Mouse (Mus musculus): Measurements from ENCODE around the gene Arntl. TPM values are rescaled to one million over a fixed set of nuclear protein-coding genes. Genes with fewer than 3 reads are reported as not detected.

The Arntl gene
- total RNA-seq, 1 experiment from 2014 or later: 14.4 TPM

GRCm38 (mm10) chr7:113197161-113197775, 10.0 kb upstream of the Arntl start:
- ATAC-seq (replicated peaks in 1 of 2; ENCODE audit: insufficient read depth in 1 of 2, low FRiP score in 2 of 2, low TSS enrichment in 1 of 2, low read depth in 1 of 2, poor library complexity in 2 of 2, severe bottlenecking in 2 of 2): peak; percentile 81 to 89

GRCm38 (mm10) chr7:113201584-113201983, 5.7 kb upstream of the Arntl start:
- no peak for ATAC-seq (replicated peaks in 1 of 2; ENCODE audit: insufficient read depth in 1 of 2, low FRiP score in 2 of 2, low TSS enrichment in 1 of 2, low read depth in 1 of 2, poor library complexity in 2 of 2, severe bottlenecking in 2 of 2)

- ATAC-seq (replicated peaks in 1 of 2; ENCODE audit: insufficient read depth in 1 of 2, low FRiP score in 2 of 2, low TSS enrichment in 1 of 2, low read depth in 1 of 2, poor library complexity in 2 of 2, severe bottlenecking in 2 of 2): no peak
These were observed 464 bp downstream of the Arntl start for GRCm38 (mm10) chr7:113207471-113208387.

GRCm38 (mm10) chr7:113208388-113208753, 1.1 kb downstream of the Arntl start:
- no peak for ATAC-seq (replicated peaks in 1 of 2; ENCODE audit: insufficient read depth in 1 of 2, low FRiP score in 2 of 2, low TSS enrichment in 1 of 2, low read depth in 1 of 2, poor library complexity in 2 of 2, severe bottlenecking in 2 of 2)

- no peak for ATAC-seq (replicated peaks in 1 of 2; ENCODE audit: insufficient read depth in 1 of 2, low FRiP score in 2 of 2, low TSS enrichment in 1 of 2, low read depth in 1 of 2, poor library complexity in 2 of 2, severe bottlenecking in 2 of 2)
These were observed 3.2 kb downstream of the Arntl start for GRCm38 (mm10) chr7:113210441-113210840.

GRCm38 (mm10) chr7:113214245-113215169, 7.2 kb downstream of the Arntl start:
- no peak for ATAC-seq (replicated peaks in 1 of 2; ENCODE audit: insufficient read depth in 1 of 2, low FRiP score in 2 of 2, low TSS enrichment in 1 of 2, low read depth in 1 of 2, poor library complexity in 2 of 2, severe bottlenecking in 2 of 2)

- ATAC-seq (replicated peaks in 1 of 2; ENCODE audit: insufficient read depth in 1 of 2, low FRiP score in 2 of 2, low TSS enrichment in 1 of 2, low read depth in 1 of 2, poor library complexity in 2 of 2, severe bottlenecking in 2 of 2): no peak
These were observed 8.9 kb downstream of the Arntl start for GRCm38 (mm10) chr7:113216152-113216551.

- ATAC-seq (replicated peaks in 1 of 2; ENCODE audit: insufficient read depth in 1 of 2, low FRiP score in 2 of 2, low TSS enrichment in 1 of 2, low read depth in 1 of 2, poor library complexity in 2 of 2, severe bottlenecking in 2 of 2): no peak
These were observed 12.2 kb downstream of the Arntl start for GRCm38 (mm10) chr7:113219416-113219815.

GRCm38 (mm10) chr7:113219864-113220263, 12.6 kb downstream of the Arntl start:
- no peak for ATAC-seq (replicated peaks in 1 of 2; ENCODE audit: insufficient read depth in 1 of 2, low FRiP score in 2 of 2, low TSS enrichment in 1 of 2, low read depth in 1 of 2, poor library complexity in 2 of 2, severe bottlenecking in 2 of 2)

- no peak for ATAC-seq (replicated peaks in 1 of 2; ENCODE audit: insufficient read depth in 1 of 2, low FRiP score in 2 of 2, low TSS enrichment in 1 of 2, low read depth in 1 of 2, poor library complexity in 2 of 2, severe bottlenecking in 2 of 2)
These were observed 13.5 kb downstream of the Arntl start for GRCm38 (mm10) chr7:113220691-113221238.

GRCm38 (mm10) chr7:113222821-113223220, 15.6 kb downstream of the Arntl start:
- no peak for ATAC-seq (replicated peaks in 1 of 2; ENCODE audit: insufficient read depth in 1 of 2, low FRiP score in 2 of 2, low TSS enrichment in 1 of 2, low read depth in 1 of 2, poor library complexity in 2 of 2, severe bottlenecking in 2 of 2)

GRCm38 (mm10) chr7:113224620-113225019, 17.4 kb downstream of the Arntl start:
- ATAC-seq (replicated peaks in 1 of 2; ENCODE audit: insufficient read depth in 1 of 2, low FRiP score in 2 of 2, low TSS enrichment in 1 of 2, low read depth in 1 of 2, poor library complexity in 2 of 2, severe bottlenecking in 2 of 2): no peak

- ATAC-seq (replicated peaks in 1 of 2; ENCODE audit: insufficient read depth in 1 of 2, low FRiP score in 2 of 2, low TSS enrichment in 1 of 2, low read depth in 1 of 2, poor library complexity in 2 of 2, severe bottlenecking in 2 of 2): no peak
These were observed 21.2 kb downstream of the Arntl start for GRCm38 (mm10) chr7:113228498-113228897.

- ATAC-seq (replicated peaks in 1 of 2; ENCODE audit: insufficient read depth in 1 of 2, low FRiP score in 2 of 2, low TSS enrichment in 1 of 2, low read depth in 1 of 2, poor library complexity in 2 of 2, severe bottlenecking in 2 of 2): no peak
These were observed 28.9 kb downstream of the Arntl start for GRCm38 (mm10) chr7:113236135-113236534.

GRCm38 (mm10) chr7:113238365-113238764, 31.1 kb downstream of the Arntl start:
- no peak for ATAC-seq (replicated peaks in 1 of 2; ENCODE audit: insufficient read depth in 1 of 2, low FRiP score in 2 of 2, low TSS enrichment in 1 of 2, low read depth in 1 of 2, poor library complexity in 2 of 2, severe bottlenecking in 2 of 2)

- no peak for ATAC-seq (replicated peaks in 1 of 2; ENCODE audit: insufficient read depth in 1 of 2, low FRiP score in 2 of 2, low TSS enrichment in 1 of 2, low read depth in 1 of 2, poor library complexity in 2 of 2, severe bottlenecking in 2 of 2)
These were observed 32.3 kb downstream of the Arntl start for GRCm38 (mm10) chr7:113239448-113240130.

GRCm38 (mm10) chr7:113240438-113240837, 33.2 kb downstream of the Arntl start:
- ATAC-seq (replicated peaks in 1 of 2; ENCODE audit: insufficient read depth in 1 of 2, low FRiP score in 2 of 2, low TSS enrichment in 1 of 2, low read depth in 1 of 2, poor library complexity in 2 of 2, severe bottlenecking in 2 of 2): peak in 1 of 2 experiments; percentile 36; a peak in 1 of 4 replicates

Data from hematopoietic stem cell, adult 5-6 weeks (primary cell).